ENCODE assay signal across 8 mouse cellular contexts in the genomic region with DNA sequence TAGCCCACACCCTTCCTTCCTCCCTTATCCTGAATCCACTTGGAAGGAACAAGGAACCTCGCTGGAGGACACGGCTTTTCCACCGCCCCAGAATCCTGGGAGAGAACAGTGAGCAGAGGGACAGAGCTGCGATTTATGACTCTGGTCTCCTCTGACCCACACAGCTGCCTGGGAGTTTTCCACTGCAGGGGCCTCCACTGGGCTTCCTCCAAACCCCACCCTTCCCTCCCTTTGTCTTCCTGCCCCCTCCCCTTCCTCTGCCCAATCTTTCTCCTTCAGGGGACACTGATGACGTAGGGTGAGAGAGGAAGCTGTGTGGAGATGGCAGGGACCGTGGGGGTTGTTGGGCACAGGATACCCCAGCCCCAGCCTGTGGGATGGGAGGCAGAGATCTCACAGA. TPM values are rescaled to one million over a fixed set of nuclear protein-coding genes. Genes with fewer than 3 reads are reported as not detected.
A peak's percentile ranks its signal among the peaks of the same experiment; 100 is the strongest.
DNase-seq lines count a peak whose midpoint lies in the region; ATAC-seq and TF ChIP-seq lines count a peak whose summit lies in the region.

A gene (plus strand): TSS at position 286 of the 400 bp plus-strand sequence.

- H3K4me3 ChIP-seq in MEL (ENCODE audit: control insufficient read depth in 1 of 2, insufficient read depth in 1 of 2, low read depth in 2 of 2, low read length in 2 of 2) = no peak within 1 kb of the TSS
- no peak within 1 kb of the TSS for H3K4me3 ChIP-seq in intestine, embryonic 14.5 days (ENCODE audit: low read depth, low read length)
- H3K4me3 ChIP-seq in liver, embryonic 13.5 days (replicated peaks) = peak within 1 kb of the TSS; percentile 21

- 0 out of 2 replicates have a peak within 1 kb of the TSS, but pooled peaks have one; percentile 11 for H3K4me2 ChIP-seq in intestine, embryonic 14.5 days (ENCODE audit: low read length)
- peak within 1 kb of the TSS; percentile 61 for H3K4me2 ChIP-seq in liver, embryonic 13.5 days

- peaks cover 3 to 23% of the 10 kb centered on the region in 2 experiments; a peak in 3 of 4 replicates for H3K4me1 ChIP-seq in MEL (ENCODE audit: control insufficient read depth in 1 of 2, insufficient read depth in 2 of 2, low read length in 2 of 2)
- peaks cover 25% of the 10 kb centered on the region for H3K4me1 ChIP-seq in intestine, embryonic 14.5 days (replicated peaks; ENCODE audit: control insufficient read depth, insufficient read depth, low read length)
- H3K4me1 ChIP-seq in liver, embryonic 13.5 days (replicated peaks) = peaks cover 54% of the 10 kb centered on the region

- H3K27me3 ChIP-seq in MEL (ENCODE audit: control insufficient read depth in 1 of 2, insufficient read depth in 2 of 2, low read length in 2 of 2) = no peaks in the 10 kb centered on the region
- no peaks in the 10 kb centered on the region for H3K27me3 ChIP-seq in intestine, embryonic 14.5 days (replicated peaks; ENCODE audit: control insufficient read depth, insufficient read depth, low read length)
- no peaks in the 10 kb centered on the region for H3K27me3 ChIP-seq in liver, embryonic 13.5 days

- H3K79me2 ChIP-seq in MEL (ENCODE audit: control insufficient read depth, insufficient read depth, low read length, poor library complexity) = peaks cover 9% of the 10 kb centered on the region

- no peak for TF ChIP-seq CTCF in MEL (IDR thresholded peaks at IDR 0.05 in 2 of 3, conservative IDR thresholded peaks at IDR 0.05 in 1 of 3; ENCODE audit: control insufficient read depth in 1 of 3, insufficient read depth in 1 of 3, low read depth in 2 of 3, low read length in 3 of 3, poor library complexity in 1 of 3, severe bottlenecking in 1 of 3)

- no peak for DNase-seq in MEL (ENCODE audit: low read depth, low spot score)
- DNase-seq in adrenal gland, postnatal 25 days = peak; percentile 29
- DNase-seq in intestine, embryonic 14.5 days (ENCODE audit: low spot score) = peak; percentile 56
- DNase-seq in liver, embryonic 13.5 days = no peak
- DNase-seq in left cerebral cortex, adult 18-20 months (ENCODE audit: low spot score in 2 of 2) = no peak
- DNase-seq in thymus, postnatal 4 days = no peak
- no peak for DNase-seq in frontal cortex, postnatal 10 days (ENCODE audit: low spot score in 2 of 2)

- peak within 1 kb of the TSS; percentile 39; the same call in 1 of the 2 replicates for H3K9ac ChIP-seq in MEL (ENCODE audit: control insufficient read depth, low read depth, low read length, poor library complexity, severe bottlenecking)
- no peak within 1 kb of the TSS for H3K9ac ChIP-seq in intestine, embryonic 14.5 days (ENCODE audit: low read length)
- H3K9ac ChIP-seq in liver, embryonic 13.5 days = peak within 1 kb of the TSS; percentile 67

- H3K9me3 ChIP-seq in MEL (replicated peaks; ENCODE audit: insufficient read depth, low read length) = no peaks in the 10 kb centered on the region
- H3K9me3 ChIP-seq in intestine, embryonic 14.5 days (ENCODE audit: control insufficient read depth, low read length) = no peaks in the 10 kb centered on the region
- no peaks in the 10 kb centered on the region for H3K9me3 ChIP-seq in liver, embryonic 13.5 days (replicated peaks)

- H3K36me3 ChIP-seq in MEL (ENCODE audit: control insufficient read depth in 1 of 2, insufficient read depth in 2 of 2, low read length in 2 of 2) = peaks cover 0 to 26% of the 10 kb centered on the region in 2 experiments; a peak in 3 of 4 replicates
- H3K36me3 ChIP-seq in intestine, embryonic 14.5 days (ENCODE audit: control insufficient read depth, insufficient read depth, low read length) = peaks cover 38% of the 10 kb centered on the region
- H3K36me3 ChIP-seq in liver, embryonic 13.5 days = peaks cover 41% of the 10 kb centered on the region

- no peak for ATAC-seq in intestine, embryonic 14.5 days (replicated peaks; ENCODE audit: low FRiP score, low TSS enrichment, low read depth)
- ATAC-seq in liver, embryonic 13.5 days (ENCODE audit: low read depth) = no peak
- no peak for ATAC-seq in CD4-positive, CD25-positive, alpha-beta regulatory T cell, adult 4 months

- 25% methylated on average over 6 of the region's 6 CpGs for WGBS in intestine, embryonic 14.5 days
- 50% methylated on average over 6 of the region's 6 CpGs for WGBS in liver, embryonic 13.5 days (ENCODE audit: insufficient replicate concordance)

- TF ChIP-seq EP300 in MEL (IDR thresholded peaks at IDR 0.05; ENCODE audit: low read depth in 1 of 2, low read length in 2 of 2) = no peak

- H3K27ac ChIP-seq in MEL (ENCODE audit: control insufficient read depth, low read depth, low read length) = peak within 1 kb of the TSS; percentile 76
- peak within 1 kb of the TSS; percentile 62 for H3K27ac ChIP-seq in intestine, embryonic 14.5 days (ENCODE audit: low read depth)
- peak within 1 kb of the TSS; percentile 94 for H3K27ac ChIP-seq in liver, embryonic 13.5 days

- TF ChIP-seq RAD21 in MEL (IDR thresholded peaks at IDR 0.05; ENCODE audit: low read depth, low read length) = no peak

- no peak for TF ChIP-seq POLR2A in MEL (IDR thresholded peaks at IDR 0.05; ENCODE audit: control insufficient read depth in 1 of 2, insufficient read depth in 1 of 2, low read depth in 1 of 2, low read length in 2 of 2, poor library complexity in 1 of 2)

TF ChIP-seq in MEL, 35 proteins besides CTCF, POLR2A, EP300 and RAD21:
- no peak for TF ChIP-seq NRF1 (IDR thresholded peaks at IDR 0.05; ENCODE audit: insufficient read depth, low read depth, low read length, poor library complexity, severe bottlenecking)
- TF ChIP-seq MXI1 (IDR thresholded peaks at IDR 0.05; ENCODE audit: low read depth, low read length) = no peak
- no peak for TF ChIP-seq NELFE (IDR thresholded peaks at IDR 0.05; ENCODE audit: low read depth, low read length)
- TF ChIP-seq GATA1 (IDR thresholded peaks at IDR 0.05; ENCODE audit: low read depth, low read length) = no peak
- TF ChIP-seq HCFC1 (IDR thresholded peaks at IDR 0.05; ENCODE audit: low read depth, low read length) = no peak
- TF ChIP-seq TCF12 (IDR thresholded peaks at IDR 0.05; ENCODE audit: low read depth, low read length) = 0 out of 2 replicates have a peak, but pooled peaks have one; percentile 12
- no peak for TF ChIP-seq UBTF (IDR thresholded peaks at IDR 0.05; ENCODE audit: borderline replicate concordance, insufficient read depth, low read depth, low read length)
- no peak for TF ChIP-seq POLR2AphosphoS2 (IDR thresholded peaks at IDR 0.05; ENCODE audit: low read length)

RNA-seq across cellular contexts. Expression of the gene that starts here (rescaled TPM):
- 1.0 and 1.2 TPM in 2 replicates for total RNA-seq in MEL (2012; rRNA removed)
- polyA plus RNA-seq in MEL (2012; ENCODE audit: insufficient read depth in 1 of 2, insufficient read length in 2 of 2, low read depth in 1 of 2, low replicate concordance in 2 of 2, missing spikeins in 1 of 2) = 1 to 10 TPM in 1 of 2 experiments, not detected in 1; 2.1 TPM
- total RNA-seq in adrenal gland, postnatal 25 days (2021) = 8.8 and 9.4 TPM in 2 replicates
- polyA plus RNA-seq in intestine, embryonic 14.5 days (2014; fragmentation: Nextera tagmentation; extraction: Ambion mirVana) = 12.7 and 18.4 TPM in 2 replicates
- polyA plus RNA-seq in liver, embryonic 13.5 days (2015; fragmentation: Nextera tagmentation; extraction: Ambion mirVana) = 2.3 and 3.0 TPM in 2 replicates
- under 1 TPM in 1 of 2 experiments, not detected in 1; 0.34 TPM for polyA plus RNA-seq in CD4-positive, CD25-positive, alpha-beta regulatory T cell, adult 4 months (2017; shearing (Covaris generic))
- total RNA-seq in left cerebral cortex, adult 18-20 months (2021) = not detected

Comparison
In these comparisons a context has a peak if more than half of its experiments do, and no peak if none do; other contexts are left out.
1. DNase-seq: peak in adrenal gland, postnatal 25 days (single experiment) and intestine, embryonic 14.5 days (single experiment); none in MEL (single experiment), liver, embryonic 13.5 days (single experiment), left cerebral cortex, adult 18-20 months (0 of 2), thymus, postnatal 4 days (single experiment) and frontal cortex, postnatal 10 days (0 of 2).
2. Peak in every context shown above with its lines, with median percentiles within 50 percentile points of each other: H3K27ac ChIP-seq.